Mouse (Mus musculus): ENCODE measurements around the gene Acta1.

The Acta1 gene

DNA sequence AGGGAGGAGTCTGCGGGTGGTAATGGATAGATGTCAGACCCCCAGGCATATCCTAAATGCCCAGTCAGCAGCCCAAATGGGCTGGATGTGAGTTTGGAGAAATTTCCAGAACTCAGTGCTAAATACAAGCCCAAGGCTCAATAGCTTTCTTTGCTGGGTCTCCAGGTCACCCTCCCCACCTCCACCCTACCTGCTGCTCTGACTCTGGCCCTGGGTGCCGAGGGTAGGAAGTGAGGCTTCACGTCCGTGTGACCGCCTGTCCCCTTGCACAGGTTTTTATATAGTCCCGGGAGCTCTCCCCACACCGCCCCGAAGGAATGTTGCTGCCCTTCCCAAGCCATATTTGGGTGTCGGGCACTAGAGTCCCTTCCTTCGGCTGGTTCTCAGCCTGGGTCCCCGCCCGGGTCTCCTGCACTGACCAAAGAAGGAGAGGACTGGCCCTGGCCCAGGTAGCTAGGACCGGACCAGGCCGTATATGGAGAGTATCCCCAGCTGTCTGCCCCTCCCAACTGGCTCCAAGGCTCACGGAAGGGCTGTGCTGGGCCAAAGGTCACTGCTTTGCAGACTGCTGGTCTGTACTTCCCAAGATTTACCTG is at the start of gene Acta1:
Gene Acta1, minus strand, starts transcription at position 250 of the 596 bp plus-strand sequence.
- DNase-seq (ENCODE audit: low read depth): no peak

DNA sequence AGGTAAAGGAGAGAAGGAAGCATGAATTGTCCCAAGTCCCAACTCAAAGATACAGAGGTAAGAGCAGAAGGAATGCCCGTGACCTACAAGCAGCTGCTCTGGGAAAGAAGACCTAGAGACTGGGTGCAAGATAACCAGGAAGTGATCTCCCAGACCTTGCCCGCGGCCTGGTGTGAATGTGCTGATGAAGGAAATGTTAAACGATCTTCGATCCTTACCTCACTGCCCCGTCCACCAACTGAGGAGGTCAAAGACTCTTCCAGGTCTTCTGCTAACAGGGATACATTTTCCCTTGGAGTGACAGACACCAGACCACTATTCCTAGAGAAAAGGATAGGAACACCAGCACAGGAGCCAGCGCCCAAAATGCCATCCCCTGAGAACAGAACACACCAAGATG is 34.5 kb upstream of the Acta1 start:
- DNase-seq (ENCODE audit: low read depth): no peak

DNA sequence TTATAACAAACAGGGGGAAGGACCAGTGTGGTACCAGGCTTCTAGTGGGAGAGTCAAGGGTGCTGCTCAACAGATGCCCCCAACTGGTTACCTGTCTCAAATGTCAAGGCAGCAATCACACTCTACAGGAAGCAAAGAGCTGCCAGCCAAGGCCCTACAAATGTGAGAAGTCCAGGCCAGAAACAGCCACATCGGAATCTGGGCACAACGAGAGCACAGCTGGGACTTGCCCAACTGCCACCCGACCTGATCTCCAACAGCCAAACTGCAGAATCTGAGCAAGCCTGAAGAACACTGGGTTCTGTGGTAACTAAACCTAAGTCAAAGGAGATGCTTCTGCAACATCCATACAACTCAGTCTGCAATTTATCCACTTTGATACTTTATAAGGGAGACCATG is 31.1 kb upstream of the Acta1 start:
- DNase-seq (ENCODE audit: low read depth): no peak

DNA sequence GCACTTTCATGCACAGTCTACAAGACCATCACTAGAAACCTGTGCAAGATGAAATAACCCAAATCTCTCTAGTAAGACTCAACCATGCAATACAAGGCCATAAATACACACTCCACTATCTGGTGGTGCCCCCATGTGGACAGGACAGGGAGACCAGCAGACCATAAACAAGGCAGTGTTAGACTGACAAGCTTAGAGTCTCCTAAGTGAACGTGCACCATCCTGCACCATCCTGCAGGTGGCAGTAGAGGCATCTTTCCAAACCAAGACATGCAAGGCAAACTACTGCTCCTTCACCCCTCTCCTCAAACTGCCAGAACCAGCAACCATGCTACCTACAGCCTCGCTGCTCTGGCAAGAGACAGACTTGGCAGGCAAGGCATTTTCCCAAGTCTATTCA is 30.2 kb upstream of the Acta1 start:
- DNase-seq (ENCODE audit: low read depth): peak; percentile 85

DNA sequence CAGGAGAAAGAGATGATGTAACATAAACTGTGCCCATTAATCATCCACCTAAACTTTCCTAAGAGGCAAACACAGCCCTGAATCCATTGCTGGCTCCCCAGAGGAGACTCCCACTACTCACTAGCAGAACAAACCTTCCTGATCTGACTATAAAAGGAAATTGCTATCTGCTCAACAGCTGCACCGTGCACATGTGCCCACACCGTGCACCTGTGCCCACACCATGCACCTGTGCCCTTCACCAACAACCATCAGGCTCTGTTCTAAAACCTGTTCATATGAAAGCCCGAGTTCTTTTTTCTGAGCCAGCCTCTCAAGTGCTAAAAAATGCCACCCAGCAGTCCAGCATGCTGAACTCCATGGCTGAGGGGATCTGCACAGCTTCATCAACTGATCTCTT is 20.1 kb upstream of the Acta1 start:
- no peak for DNase-seq (ENCODE audit: low read depth)

DNA sequence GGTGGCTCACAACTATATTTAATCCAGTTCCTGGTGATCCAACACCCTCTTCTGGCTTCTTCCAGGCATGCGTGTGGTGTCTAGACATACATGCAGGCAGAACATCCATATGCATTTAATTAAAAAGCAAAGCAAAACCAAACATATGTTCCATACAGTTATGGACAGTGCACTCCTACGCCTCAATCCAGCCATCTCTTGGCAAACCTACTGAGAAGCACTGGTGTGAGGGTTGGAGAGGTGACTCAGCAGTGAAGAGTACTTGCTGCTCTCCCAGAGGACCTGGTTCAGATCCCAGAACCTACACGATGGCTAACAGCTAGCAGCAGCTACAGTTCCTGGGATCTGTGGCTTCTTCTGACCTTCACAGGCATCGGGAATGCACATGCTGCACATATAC is 17.7 kb upstream of the Acta1 start:
- DNase-seq (ENCODE audit: low read depth): no peak

DNA sequence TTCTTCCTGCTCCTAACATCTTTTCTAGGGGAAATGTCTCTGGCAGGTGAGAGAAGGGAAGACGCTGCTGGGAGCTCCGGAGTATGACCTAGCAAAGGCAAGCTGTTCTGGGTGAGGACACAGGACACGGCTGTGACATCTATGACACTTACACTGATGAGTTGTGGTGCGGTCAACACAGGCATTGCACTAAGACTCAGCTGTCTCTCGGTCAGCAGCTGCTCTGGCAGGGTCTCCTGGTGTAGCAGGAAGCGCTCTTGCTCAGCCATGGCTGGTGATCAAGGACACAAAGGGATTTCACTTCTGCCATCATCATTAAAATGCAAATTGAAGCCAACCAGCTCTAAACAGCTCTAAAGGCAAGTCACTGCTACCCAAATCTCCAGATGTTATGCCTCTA is 13.1 kb upstream of the Acta1 start:
- DNase-seq (ENCODE audit: low read depth): no peak

DNA sequence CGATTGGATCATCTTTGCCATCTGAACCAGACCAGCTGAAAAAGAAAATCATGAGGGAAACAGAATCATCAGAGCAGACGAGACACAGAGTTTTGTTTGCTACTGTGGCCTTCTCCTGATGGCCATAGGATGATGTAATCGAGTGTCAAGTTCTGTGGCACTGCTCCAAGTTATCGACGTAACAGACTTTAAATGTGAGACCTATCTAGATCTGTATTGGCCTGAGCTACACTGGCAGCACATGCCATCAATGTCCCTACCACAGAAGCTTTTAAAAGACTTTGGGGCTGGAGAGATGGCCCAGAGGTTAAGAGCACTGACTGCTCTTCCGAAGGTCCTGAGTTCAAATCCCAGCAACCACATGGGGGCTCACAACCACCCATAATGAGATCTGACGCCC is 8.1 kb upstream of the Acta1 start:
- no peak for DNase-seq (ENCODE audit: low read depth)

DNA sequence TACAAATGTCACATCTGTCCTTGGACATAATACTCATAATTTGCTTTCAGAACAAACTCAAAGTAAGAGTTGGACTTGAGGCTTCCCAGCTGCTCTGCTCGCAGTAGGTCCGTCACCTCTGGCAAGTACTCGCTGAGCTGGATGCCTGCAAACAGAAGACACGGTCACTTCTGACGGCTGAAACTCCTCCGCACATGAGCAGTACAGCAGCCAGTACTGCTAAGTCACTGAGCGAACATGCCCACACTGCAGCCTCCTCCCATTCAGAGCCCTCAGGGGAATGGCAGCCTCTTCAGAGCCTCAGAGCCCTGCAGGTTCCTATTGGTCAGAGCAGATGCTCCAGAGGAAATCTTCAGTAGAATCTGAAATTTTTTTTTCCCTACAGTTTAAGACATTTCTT is 4.8 kb upstream of the Acta1 start:
- no peak for DNase-seq (ENCODE audit: low read depth)

DNA sequence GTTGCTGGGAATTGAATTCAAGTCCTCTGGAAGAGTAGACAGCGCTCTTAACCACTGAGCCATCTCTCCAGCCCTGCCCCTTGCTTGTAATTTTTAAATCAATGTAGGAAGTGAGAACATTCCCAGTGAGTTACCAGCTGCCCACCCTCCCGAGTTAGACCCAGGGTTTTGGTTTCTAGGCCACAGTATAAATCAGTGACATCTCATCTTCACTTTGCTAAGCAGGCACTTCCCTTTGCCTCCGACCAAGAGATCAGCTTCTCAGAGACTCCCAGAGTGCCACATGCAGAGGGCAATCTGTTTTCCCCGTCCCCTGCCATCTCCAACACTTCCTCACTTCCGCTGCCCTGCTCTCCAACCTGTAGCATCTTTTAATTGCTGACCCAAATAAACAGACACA is 4.0 kb upstream of the Acta1 start:
- no peak for DNase-seq (ENCODE audit: low read depth)

DNA sequence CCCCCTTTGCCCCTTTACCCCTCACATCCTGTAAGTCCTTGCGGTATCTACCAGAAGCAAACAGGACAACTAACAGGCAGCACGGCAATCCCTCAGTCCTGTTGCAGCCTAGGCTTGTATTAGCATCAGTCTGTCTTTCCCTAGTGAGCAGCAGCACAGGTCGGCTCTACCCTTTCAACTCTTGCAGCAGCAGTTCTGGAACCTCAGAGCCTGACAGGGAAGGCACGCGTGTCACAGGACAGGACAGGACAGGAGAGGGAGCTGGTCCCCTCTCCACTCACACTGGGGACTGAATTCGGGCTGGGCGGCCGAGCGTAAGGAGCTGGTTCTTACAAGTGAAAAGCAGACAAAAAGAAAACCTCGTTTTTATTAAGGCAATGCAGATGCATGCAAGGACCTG is 2.2 kb upstream of the Acta1 start:
- DNase-seq (ENCODE audit: low read depth): no peak

DNA sequence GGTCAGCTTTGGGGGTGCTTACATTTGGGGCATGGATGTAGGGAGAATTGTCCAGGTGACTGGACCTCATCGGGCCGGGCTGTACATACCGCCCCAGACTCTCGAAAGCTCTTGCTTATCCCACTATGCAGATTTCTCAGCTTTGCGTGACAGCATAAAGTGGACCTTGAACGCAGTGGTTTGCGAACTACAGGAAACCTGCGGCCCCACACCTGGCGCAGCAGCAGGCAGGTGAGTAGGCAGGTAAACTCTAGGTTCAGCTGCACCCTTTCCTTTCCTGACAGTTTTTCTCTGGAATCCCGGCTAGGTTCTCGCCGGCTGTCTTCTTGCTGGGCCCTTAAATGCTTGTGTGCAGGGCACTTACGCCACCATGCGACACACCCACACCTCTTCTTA is 1.8 kb upstream of the Acta1 start:
- no peak for DNase-seq (ENCODE audit: low read depth)

DNA sequence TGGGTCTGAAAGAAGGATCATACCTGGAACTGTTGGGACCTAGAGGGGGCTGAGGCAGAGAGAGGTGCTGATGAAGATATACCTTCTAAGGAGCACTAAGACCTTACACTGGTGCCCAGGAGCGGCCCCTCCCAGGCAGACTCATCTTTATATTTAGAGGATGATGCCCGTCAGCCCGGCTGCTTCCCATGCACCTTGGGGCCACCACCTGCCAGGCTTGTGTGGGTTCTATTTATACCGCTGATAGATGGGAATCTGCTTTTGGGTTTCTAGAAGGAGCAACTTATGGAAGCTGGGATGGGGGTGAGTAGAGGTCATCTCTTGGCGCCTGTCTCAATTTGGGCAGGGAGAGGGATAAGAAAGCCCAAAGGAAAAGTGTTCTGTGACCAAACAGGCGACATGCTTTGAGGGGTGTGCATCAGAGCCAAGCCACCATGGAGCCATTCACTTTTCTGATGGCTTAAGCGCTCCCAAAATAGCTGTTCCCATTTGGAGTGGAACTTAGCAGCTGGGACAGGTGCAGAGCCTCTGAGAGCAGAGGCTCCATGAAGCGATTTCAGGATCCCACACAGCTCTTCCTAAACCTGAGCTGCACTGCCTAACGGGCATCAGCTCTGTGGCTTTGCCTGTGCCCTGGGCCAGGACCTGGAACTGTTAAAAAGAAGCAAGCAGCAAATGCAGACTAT is 1.3 kb upstream of the Acta1 start:
- no peak for DNase-seq (ENCODE audit: low read depth)

DNA sequence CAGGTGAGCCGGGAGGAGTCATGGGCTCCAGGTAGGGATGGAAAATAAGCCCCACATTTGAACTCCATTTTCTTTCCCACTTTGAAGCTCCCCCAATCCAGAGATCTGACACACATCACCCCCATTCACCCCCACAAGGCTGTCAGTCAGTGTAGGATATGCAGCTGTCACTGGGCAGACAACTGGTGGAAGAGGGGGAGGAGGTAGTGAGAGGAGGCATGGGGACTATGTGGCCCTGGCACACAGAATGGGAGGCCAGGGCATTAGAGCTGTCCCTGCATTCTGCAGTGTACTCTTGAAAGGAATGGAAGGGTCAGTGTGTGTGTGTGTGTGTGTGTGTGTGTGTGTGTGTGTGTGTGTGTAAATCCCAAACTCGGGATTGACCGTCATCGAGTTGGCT is 679 bp upstream of the Acta1 start:
- no peak for DNase-seq (ENCODE audit: low read depth)

DNA sequence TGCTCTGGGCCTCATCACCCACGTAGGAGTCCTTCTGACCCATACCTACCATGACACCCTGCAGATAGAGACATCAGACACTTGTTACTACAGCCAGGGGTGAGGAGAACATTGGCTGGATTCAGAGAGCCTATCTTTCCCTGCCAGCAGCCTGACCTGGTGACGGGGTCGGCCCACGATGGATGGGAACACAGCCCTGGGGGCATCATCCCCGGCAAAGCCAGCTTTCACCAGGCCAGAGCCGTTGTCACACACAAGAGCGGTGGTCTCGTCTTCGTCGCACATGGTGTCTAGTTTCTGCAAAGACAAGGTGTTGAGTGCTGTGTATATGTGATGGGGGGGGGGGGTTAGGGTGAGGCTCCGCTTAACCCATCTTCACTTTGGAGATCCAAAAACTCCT is 1.1 kb downstream of the Acta1 start:
- DNase-seq (ENCODE audit: low read depth): no peak

DNA sequence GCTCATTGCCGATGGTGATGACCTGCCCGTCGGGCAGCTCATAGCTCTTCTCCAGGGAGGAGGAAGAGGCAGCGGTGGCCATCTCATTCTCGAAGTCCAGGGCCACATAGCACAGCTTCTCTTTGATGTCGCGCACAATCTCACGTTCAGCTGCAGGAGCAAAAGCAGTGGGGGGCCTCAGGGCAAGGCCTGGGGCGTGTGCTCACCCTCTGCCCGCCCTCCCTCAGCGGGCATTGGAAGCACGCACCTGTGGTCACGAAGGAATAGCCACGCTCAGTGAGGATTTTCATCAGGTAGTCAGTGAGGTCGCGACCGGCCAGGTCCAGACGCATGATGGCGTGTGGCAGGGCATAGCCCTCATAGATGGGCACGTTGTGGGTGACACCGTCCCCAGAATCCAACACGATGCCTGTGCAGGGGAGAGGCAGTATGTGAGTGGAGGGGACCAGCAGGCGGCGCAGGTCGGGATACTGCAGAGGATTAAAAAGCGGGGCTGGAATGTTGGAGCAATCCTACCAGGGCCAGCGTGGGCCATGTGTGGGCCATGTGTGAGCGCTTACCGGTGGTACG is 1.9 kb downstream of the Acta1 start:
- no peak for DNase-seq (ENCODE audit: low read depth)

DNA sequence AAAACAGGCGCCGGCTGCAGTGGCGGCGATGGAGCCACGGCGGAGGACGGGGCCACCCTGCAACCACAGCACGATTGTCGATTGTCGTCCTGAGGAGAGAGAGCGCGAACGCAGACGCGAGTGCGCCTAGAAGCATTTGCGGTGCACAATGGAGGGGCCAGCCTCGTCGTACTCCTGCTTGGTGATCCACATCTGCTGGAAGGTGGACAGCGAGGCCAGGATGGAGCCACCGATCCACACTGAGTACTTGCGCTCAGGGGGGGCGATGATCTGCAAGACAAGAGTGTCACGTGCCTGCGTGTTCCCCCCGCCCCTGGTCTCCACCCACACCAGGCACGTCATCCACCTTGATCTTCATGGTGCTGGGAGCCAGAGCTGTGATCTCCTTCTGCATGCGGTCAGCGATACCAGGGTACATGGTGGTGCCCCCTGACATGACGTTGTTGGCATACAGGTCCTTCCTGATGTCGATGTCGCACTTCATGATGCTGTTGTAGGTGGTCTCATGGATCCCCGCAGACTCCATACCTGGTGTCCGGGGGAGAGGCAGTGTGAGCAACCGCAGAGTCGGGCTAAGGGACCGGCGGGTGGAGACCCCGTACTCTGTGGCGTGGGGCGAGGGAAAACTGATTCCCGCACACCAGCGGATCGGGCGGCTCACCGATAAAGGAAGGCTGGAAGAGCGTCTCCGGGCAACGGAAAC is 2.5 kb downstream of the Acta1 start:
- DNase-seq (ENCODE audit: low read depth): peak; percentile 4

DNA sequence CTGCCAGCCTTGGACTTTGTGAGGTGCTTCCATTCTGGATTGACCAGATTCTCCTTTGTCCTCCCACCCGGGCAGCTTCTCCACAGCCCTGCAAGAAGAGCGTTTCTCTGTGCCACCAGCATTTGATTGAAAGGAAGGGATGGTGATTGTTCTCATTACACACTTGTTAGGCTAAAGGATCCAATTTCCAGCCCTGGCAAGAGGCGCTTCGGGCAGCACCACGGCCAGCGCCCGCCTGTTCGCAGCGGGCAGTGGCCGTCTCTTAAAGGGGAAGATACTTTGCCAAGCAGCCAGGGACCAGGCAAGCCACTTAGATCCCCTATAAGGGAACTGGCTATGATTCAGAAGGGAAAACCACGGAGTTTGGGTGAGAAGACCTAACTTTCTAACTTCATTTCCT is 3.3 kb downstream of the Acta1 start:
- DNase-seq (ENCODE audit: low read depth): no peak

DNA sequence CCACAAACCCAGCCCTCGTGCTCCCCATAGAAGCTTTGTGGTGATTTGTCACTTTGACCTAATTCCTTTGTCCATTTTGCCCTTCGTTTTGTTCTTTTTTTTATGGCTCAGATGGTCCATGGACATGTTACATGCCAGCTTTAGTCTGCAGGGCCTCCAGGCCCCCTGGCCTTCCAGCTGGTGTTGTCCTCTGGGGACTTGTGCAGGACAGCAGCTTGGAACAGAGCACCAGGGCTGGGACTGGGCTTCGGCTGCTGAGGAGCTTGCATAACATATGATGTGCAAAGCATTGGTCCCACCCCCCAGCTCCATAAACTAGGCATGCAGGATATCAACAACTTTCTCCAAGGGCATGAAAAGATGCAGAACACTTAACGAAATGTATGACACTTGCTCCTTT is 4.8 kb downstream of the Acta1 start:
- DNase-seq (ENCODE audit: low read depth): no peak

DNA sequence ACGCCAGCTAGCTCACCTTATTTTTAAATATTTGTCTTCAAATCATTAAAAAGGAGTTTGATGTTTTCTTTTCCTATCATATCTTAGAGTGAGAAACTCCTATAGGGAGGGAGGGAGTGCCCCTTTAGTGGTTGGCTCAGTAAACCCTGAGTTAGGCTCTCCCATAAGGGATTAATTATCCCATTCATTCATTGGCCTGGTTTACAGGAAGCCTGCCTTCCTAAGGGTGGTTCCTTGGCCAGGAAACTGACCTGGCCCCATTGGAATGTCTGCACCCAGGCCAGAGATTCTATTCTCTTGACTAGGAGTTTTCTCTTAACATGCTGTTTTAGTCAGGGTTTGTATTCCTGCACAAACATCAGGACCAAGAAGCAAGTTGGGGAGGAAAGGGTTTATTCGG is 6.6 kb downstream of the Acta1 start:
- DNase-seq (ENCODE audit: low read depth): no peak

DNA sequence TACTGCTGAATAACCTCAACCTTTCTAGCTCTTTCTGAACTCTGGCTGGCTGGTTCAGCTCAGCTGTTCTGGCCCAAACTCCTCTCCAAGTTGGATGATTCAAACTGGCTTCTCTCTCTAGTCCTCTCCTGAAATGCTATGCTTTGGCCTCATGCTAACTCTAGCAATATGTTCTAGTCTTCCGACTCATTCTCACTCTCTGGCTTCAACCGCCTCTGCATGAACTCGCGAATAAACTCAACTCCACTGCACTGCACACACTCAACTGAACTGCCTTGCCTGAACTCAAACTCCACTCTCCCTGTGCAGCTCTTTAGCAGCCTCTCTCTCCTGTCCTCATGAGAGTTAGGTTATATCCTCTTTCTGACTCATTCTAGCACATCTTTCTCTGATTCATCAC is 7.4 kb downstream of the Acta1 start:
- no peak for DNase-seq (ENCODE audit: low read depth)

DNA sequence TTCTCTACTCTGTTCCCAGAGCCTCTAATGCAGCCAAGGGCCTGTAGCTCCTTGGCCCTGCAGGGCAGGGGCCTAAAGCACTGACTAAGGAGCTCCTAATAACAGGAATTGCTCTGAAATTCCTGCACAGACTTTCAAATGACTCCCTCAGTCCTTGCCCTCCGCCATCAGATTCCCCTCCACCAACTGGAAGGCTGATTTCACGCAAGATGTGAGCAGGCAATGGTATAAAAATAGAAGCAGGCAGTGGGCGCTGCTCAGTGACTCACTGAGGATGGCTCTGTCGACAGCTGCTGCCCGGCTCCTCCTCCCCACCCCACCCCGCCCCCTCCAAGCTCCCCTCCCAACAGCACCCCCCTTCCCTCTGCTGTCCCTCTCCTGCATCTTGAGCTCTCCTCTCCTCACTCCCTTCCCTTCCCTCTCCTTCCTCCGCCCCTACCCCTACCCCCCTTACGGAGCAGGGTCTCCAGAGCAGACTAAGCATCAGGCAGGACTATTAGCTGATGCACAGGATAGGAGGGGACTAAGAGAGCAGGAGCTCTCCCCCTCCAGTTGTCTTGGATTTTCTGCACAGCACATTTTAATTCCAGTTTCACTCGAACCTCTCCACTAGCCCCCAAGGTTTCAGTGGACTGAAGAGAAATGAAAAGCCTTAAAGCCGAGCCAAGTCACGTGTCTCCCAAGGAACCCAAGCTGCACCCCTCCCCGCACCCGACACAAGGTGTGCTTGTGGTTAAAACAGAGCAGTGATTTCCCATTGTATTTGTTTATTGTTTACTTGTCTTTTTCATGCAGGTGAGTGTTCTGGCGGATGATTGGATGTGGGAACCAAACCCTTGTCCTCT is 9.6 kb downstream of the Acta1 start:
- DNase-seq (ENCODE audit: low read depth): no peak
